Mouse (Mus musculus): ENCODE results near the gene Sgcb.

DNA sequence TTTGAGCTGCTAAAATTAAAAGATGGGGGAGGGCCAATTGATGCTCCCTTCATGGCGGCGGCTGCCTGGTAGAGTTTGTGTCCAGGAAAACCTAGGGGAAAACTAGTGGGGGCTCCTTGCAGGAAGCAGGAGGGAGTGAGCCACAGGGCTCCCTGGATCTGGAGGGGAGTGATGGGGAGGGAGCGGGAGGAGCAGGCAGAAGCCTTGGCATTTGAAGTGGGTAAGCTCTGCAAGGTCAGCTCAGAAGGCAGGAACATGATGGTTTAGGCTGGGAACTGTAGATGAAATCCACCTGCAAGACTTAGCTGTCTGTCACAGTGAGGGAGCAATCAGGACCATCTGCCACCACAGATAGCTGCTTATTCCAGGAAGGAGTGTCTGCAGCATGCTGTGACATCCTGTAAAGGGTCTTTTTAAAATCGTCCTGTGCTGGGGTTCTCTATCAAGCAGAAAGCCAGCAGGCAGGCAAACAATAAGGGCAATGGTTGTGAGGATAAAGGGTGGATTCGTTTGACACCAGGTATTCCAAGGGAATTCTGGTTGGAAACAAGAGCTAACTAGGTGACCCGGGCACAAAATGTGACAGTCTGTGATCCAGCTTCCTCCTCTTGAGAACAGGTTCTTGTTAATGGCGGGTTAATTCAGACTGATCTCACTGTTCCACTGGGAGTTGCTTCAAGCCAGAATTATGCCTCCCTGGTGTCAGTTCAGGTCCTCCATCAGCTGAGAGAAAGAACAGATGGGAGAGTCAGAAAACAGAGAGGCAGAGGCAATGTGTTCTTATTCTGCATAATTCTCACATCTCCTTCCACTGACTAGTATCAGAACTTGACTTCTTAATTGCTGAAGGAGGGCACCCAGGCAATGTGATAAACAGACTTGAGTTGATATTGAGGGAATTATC is 62.1 kb downstream of the Sgcb start:
- TF ChIP-seq CTCF (IDR thresholded peaks at IDR 0.05; ENCODE audit: extremely low read depth, insufficient read depth, low read length) = no peak
- no peak for TF ChIP-seq POLR2A (IDR thresholded peaks at IDR 0.05; ENCODE audit: extremely low read depth, insufficient read depth, low read length)
